Mouse (Mus musculus): ENCODE results near the gene Il3. TPM values are rescaled to one million over a fixed set of nuclear protein-coding genes. Genes with fewer than 3 reads are reported as not detected.

The Il3 gene
- polyA plus RNA-seq, 1 experiment from 2014 or later, result not detected

GRCm38 (mm10) chr11:54236939-54237338, 30.1 kb downstream of the Il3 start:
- no peaks in the 10 kb centered on the region for H3K9me3 ChIP-seq
- H3K4me2 ChIP-seq (replicated peaks), result no peak overlapping the region
- no peak overlapping the region for H3K9ac ChIP-seq
- 88% methylated on average over 2 of the region's 2 CpGs for WGBS
- no peaks in the 10 kb centered on the region for H3K36me3 ChIP-seq
- H3K4me3 ChIP-seq, result no peak overlapping the region
- H3K4me1 ChIP-seq, result no peaks in the 10 kb centered on the region
- no peak for ATAC-seq (ENCODE audit: insufficient number of reproducible peaks, insufficient read depth, low FRiP score, low TSS enrichment)
- no peak overlapping the region for H3K27ac ChIP-seq
- H3K27me3 ChIP-seq, result no peaks in the 10 kb centered on the region

DNA sequence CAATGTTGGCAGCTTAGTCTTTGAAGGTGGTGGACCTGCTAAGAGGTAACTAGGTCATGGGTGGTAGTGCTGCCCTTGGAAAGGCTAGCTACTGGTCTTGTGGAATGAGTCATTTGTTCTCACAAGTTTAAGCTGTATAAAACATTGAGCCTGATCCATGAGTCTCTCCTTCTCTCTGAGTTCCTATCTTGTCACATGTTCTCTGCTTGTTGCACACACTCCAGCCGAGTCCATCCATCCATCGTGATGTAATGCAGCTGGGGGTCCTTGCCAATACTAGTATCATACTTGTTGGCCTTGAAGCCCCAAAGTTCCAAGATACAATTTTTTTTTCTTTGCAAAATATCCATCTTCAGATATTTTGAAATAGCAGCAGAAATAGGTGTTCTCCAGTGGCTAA, 39.6 kb downstream of the Il3 start:
- H3K4me2 ChIP-seq (replicated peaks), result no peak overlapping the region
- WGBS, result 91% methylated on average over 2 of the region's 2 CpGs
- no peak for ATAC-seq (ENCODE audit: insufficient number of reproducible peaks, insufficient read depth, low FRiP score, low TSS enrichment)
- no peaks in the 10 kb centered on the region for H3K36me3 ChIP-seq
- H3K27me3 ChIP-seq, result no peaks in the 10 kb centered on the region
- H3K27ac ChIP-seq, result no peak overlapping the region
- no peak overlapping the region for H3K9ac ChIP-seq
- no peaks in the 10 kb centered on the region for H3K9me3 ChIP-seq
- H3K4me3 ChIP-seq, result no peak overlapping the region
- no peaks in the 10 kb centered on the region for H3K4me1 ChIP-seq

DNA sequence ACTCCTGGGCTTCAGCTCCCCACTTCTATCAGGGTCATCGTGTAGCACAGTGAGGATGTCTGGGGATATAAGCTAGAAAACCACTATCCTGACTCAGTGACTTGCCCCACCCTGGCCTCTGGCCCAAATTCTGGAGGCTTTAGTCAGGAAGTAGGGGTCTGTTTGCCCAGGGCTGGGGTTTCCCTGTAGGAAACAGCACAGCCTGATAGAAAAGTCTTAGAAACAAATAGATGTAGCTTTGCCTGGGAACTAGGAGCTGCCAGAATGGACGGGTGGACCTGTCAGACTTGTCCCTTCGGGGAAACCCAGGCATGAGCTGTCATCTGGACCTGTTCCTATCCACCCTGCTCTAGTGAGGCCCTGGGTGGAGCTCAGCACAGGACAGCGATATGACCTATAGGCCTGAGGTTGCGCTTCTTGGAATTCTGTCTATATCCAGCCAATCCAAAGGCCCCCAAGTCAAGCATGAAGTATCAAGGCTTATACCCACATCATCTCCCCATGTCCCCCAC, 42.5 kb downstream of the Il3 start:
- Histone ChIP-seq H3K36me3 (no peaks in the 10 kb centered on the region), H3K9ac (no peak overlapping the region), H3K4me1 (no peaks in the 10 kb centered on the region), H3K27ac (no peak overlapping the region), H3K4me3 (no peak overlapping the region), H3K27me3 (no peaks in the 10 kb centered on the region), H3K9me3 (no peaks in the 10 kb centered on the region), H3K4me2 (replicated peaks) (no peak overlapping the region)
- WGBS, result 85% methylated on average over 5 of the region's 5 CpGs
- ATAC-seq (ENCODE audit: insufficient number of reproducible peaks, insufficient read depth, low FRiP score, low TSS enrichment), result no peak

- Histone ChIP-seq H3K4me2 (replicated peaks) (no peak overlapping the region), H3K4me1 (no peaks in the 10 kb centered on the region), H3K27ac (no peak overlapping the region), H3K27me3 (no peaks in the 10 kb centered on the region), H3K9me3 (no peaks in the 10 kb centered on the region), H3K36me3 (no peaks in the 10 kb centered on the region), H3K4me3 (no peak overlapping the region), H3K9ac (no peak overlapping the region)
- no peak for ATAC-seq (ENCODE audit: insufficient number of reproducible peaks, insufficient read depth, low FRiP score, low TSS enrichment)
- 83% methylated on average over 9 of the region's 9 CpGs for WGBS
Measured at GRCm38 (mm10) chr11:54223637-54224474, 43.2 kb downstream of the Il3 start.

GRCm38 (mm10) chr11:54219903-54220740, 47.0 kb downstream of the Il3 start:
- ATAC-seq (ENCODE audit: insufficient number of reproducible peaks, insufficient read depth, low FRiP score, low TSS enrichment), result no peak
- Histone ChIP-seq H3K4me1 (no peaks in the 10 kb centered on the region), H3K9me3 (no peaks in the 10 kb centered on the region), H3K4me3 (no peak overlapping the region), H3K27ac (no peak overlapping the region), H3K9ac (no peak overlapping the region), H3K4me2 (replicated peaks) (no peak overlapping the region), H3K36me3 (no peaks in the 10 kb centered on the region), H3K27me3 (no peaks in the 10 kb centered on the region)
- WGBS, result 67% methylated on average over 6 of the region's 6 CpGs

GRCm38 (mm10) chr11:54219191-54219590, 47.9 kb downstream of the Il3 start:
- Histone ChIP-seq H3K27ac (no peak overlapping the region), H3K4me1 (no peaks in the 10 kb centered on the region), H3K27me3 (no peaks in the 10 kb centered on the region), H3K9ac (no peak overlapping the region), H3K4me2 (replicated peaks) (no peak overlapping the region), H3K36me3 (no peaks in the 10 kb centered on the region), H3K9me3 (no peaks in the 10 kb centered on the region), H3K4me3 (no peak overlapping the region)
- ATAC-seq (ENCODE audit: insufficient number of reproducible peaks, insufficient read depth, low FRiP score, low TSS enrichment), result no peak
- 95% methylated on average over 1 of the region's 1 CpGs for WGBS

DNA sequence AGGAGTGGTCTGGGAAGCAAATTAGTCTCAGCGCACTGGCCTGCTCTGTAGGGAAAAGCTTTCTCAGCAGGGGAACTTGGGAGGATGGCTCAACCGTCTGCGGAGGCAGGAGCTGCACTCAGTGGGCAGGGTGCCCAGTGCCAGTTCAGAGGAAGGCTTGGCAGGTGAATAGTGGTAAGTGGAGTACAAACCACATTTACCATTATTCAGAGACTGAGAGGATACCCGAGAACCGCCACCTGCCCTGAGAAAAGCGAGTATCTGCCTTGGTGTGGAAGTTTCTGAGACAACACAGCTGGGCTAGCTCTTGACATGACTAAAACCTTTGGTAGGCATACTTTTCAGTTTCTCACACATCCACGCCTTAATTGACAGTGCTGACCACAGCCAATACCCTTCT, 49.7 kb downstream of the Il3 start:
- H3K27ac ChIP-seq, result no peak overlapping the region
- H3K4me3 ChIP-seq, result no peak overlapping the region
- no peak overlapping the region for H3K9ac ChIP-seq
- H3K4me1 ChIP-seq, result no peaks in the 10 kb centered on the region
- H3K36me3 ChIP-seq, result no peaks in the 10 kb centered on the region
- no peaks in the 10 kb centered on the region for H3K27me3 ChIP-seq
- ATAC-seq (ENCODE audit: insufficient number of reproducible peaks, insufficient read depth, low FRiP score, low TSS enrichment), result no peak
- WGBS, result 72% methylated on average over 7 of the region's 7 CpGs
- no peak overlapping the region for H3K4me2 ChIP-seq (replicated peaks)
- H3K9me3 ChIP-seq, result no peaks in the 10 kb centered on the region

DNA sequence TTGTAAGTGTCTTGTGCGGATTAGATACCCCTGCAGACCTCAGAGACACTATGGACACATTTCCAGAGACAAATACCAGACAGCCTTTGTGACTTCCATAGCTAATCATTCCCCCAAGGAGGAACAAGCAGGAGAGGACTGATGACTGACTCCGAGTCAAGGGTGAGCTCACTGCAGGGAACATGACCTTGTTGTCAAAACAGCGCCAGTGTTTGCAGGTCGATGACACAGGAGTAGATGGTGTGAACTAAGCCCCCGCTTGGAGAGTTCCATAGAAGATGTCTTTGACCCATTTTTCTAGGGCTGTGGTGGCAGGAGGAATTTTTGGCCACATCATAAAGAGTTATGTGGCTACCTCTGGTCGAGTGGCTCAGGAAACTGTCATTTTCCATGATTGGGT, 51.0 kb downstream of the Il3 start:
- H3K27me3 ChIP-seq, result no peaks in the 10 kb centered on the region
- ATAC-seq (ENCODE audit: insufficient number of reproducible peaks, insufficient read depth, low FRiP score, low TSS enrichment), result no peak
- H3K4me3 ChIP-seq, result no peak overlapping the region
- H3K4me2 ChIP-seq (replicated peaks), result no peak overlapping the region
- H3K4me1 ChIP-seq, result no peaks in the 10 kb centered on the region
- no peaks in the 10 kb centered on the region for H3K9me3 ChIP-seq
- H3K36me3 ChIP-seq, result no peaks in the 10 kb centered on the region
- no peak overlapping the region for H3K27ac ChIP-seq
- H3K9ac ChIP-seq, result no peak overlapping the region
- 74% methylated on average over 6 of the region's 6 CpGs for WGBS

Other genes starting within 250 kb of the Il3 start
- gene Slc22a4, start 239.2 kb downstream of the Il3 start, polyA plus RNA-seq (2016; fragmentation: Nextera tagmentation; extraction: Ambion mirVana), result 2.0 and 2.9 TPM in 2 replicates
- 144 and 146 TPM in 2 replicates for gene Pdlim4, start 198.3 kb downstream of the Il3 start, polyA plus RNA-seq (2016; fragmentation: Nextera tagmentation; extraction: Ambion mirVana)
- 56.8 and 59.7 TPM in 2 replicates for gene P4ha2, start 167.2 kb downstream of the Il3 start, polyA plus RNA-seq (2016; fragmentation: Nextera tagmentation; extraction: Ambion mirVana)
- gene Csf2, start 17.6 kb downstream of the Il3 start, polyA plus RNA-seq (2016; fragmentation: Nextera tagmentation; extraction: Ambion mirVana), result not detected in 2 replicates
- gene Acsl6, start 36.5 kb upstream of the Il3 start, polyA plus RNA-seq (2016; fragmentation: Nextera tagmentation; extraction: Ambion mirVana), result 3.7 and 4.5 TPM in 2 replicates
- gene Meikin, start 103.4 kb upstream of the Il3 start, polyA plus RNA-seq (2016; fragmentation: Nextera tagmentation; extraction: Ambion mirVana), result not detected in 2 replicates
- 10.7 and 12.4 TPM in 2 replicates for gene Fnip1, start 170.9 kb upstream of the Il3 start, polyA plus RNA-seq (2016; fragmentation: Nextera tagmentation; extraction: Ambion mirVana)

Measured in embryonic facial prominence, embryonic 12.5 days (tissue).